Mouse (Mus musculus) kidney, postnatal 36 days (tissue): ENCODE measurements around the gene Nkain2.

Experiments used
- DNase-seq, 2 experiments: peaks; one replicate each; pipeline ENCODE4 v3.0.0; 2021 to 2022; ENCODE audit warnings: mixed read lengths in 2 of 2

The Nkain2 gene

GRCm38 (mm10) chr10:32889652-32890506, at the start of gene Nkain2:
Nkain2 (minus strand) TSS chr10:32890462.
- peak; percentile 7 to 35 for DNase-seq

GRCm38 (mm10) chr10:32939853-32940252, 49.6 kb upstream of the Nkain2 start:
- DNase-seq: no peak

GRCm38 (mm10) chr10:32895093-32895492, 4.8 kb upstream of the Nkain2 start:
- DNase-seq: peak in 1 of 2 experiments; percentile 50

- DNase-seq: peak; percentile 33 to 78
Measured at GRCm38 (mm10) chr10:32890507-32891131, 357 bp upstream of the Nkain2 start.

GRCm38 (mm10) chr10:32881977-32882376, 8.3 kb downstream of the Nkain2 start:
- DNase-seq: no peak

- DNase-seq: no peak
Measured at GRCm38 (mm10) chr10:32870691-32871406, 19.4 kb downstream of the Nkain2 start.

- DNase-seq: no peak
Measured at GRCm38 (mm10) chr10:32869541-32869940, 20.7 kb downstream of the Nkain2 start.

- DNase-seq: no peak
Measured at GRCm38 (mm10) chr10:32815210-32815883, 74.9 kb downstream of the Nkain2 start.

- no peak for DNase-seq
Measured at GRCm38 (mm10) chr10:32796215-32796614, 94.0 kb downstream of the Nkain2 start.

- no peak for DNase-seq
Measured at GRCm38 (mm10) chr10:32790541-32790940, 99.7 kb downstream of the Nkain2 start.

GRCm38 (mm10) chr10:32782732-32783359, 107.4 kb downstream of the Nkain2 start:
- DNase-seq: no peak

- DNase-seq: no peak
Measured at GRCm38 (mm10) chr10:32738989-32739388, 151.3 kb downstream of the Nkain2 start.

GRCm38 (mm10) chr10:32706579-32706978, 183.7 kb downstream of the Nkain2 start:
- peak in 1 of 2 experiments; percentile 1 for DNase-seq

- no peak for DNase-seq
Measured at GRCm38 (mm10) chr10:32696661-32697060, 193.6 kb downstream of the Nkain2 start.

GRCm38 (mm10) chr10:32684548-32684947, 205.7 kb downstream of the Nkain2 start:
- no peak for DNase-seq

- no peak for DNase-seq
Measured at GRCm38 (mm10) chr10:32640256-32640655, 250.0 kb downstream of the Nkain2 start.

GRCm38 (mm10) chr10:32639173-32639572, 251.1 kb downstream of the Nkain2 start:
- peak in 1 of 2 experiments; percentile 1 for DNase-seq

GRCm38 (mm10) chr10:32631043-32631442, 259.2 kb downstream of the Nkain2 start:
- no peak for DNase-seq

GRCm38 (mm10) chr10:32604448-32604847, 285.8 kb downstream of the Nkain2 start:
- DNase-seq: no peak

GRCm38 (mm10) chr10:32602798-32603197, 287.5 kb downstream of the Nkain2 start:
- DNase-seq: no peak

GRCm38 (mm10) chr10:32594998-32595397, 295.3 kb downstream of the Nkain2 start:
- DNase-seq: no peak

GRCm38 (mm10) chr10:32577276-32577580, 313.0 kb downstream of the Nkain2 start:
- no peak for DNase-seq
